Mouse (Mus musculus): ENCODE data around the gene Gpr153. TPM values are rescaled to one million over a fixed set of nuclear protein-coding genes. Genes with fewer than 3 reads are reported as not detected.

The Gpr153 gene
- polyA plus RNA-seq, 1 experiment from 2014 or later = 11.2 TPM

- peaks cover 35% of the 10 kb centered on the region for H3K36me3 ChIP-seq
- no peak overlapping the region for H3K4me2 ChIP-seq
- no peak overlapping the region for H3K9ac ChIP-seq
- H3K27me3 ChIP-seq = no peaks in the 10 kb centered on the region
- WGBS = 87% methylated on average over 8 of the region's 8 CpGs
- no peak overlapping the region for H3K27ac ChIP-seq
- no peak overlapping the region for H3K4me3 ChIP-seq
- no peak for ATAC-seq (replicated peaks; ENCODE audit: insufficient number of reproducible peaks, insufficient read depth, low FRiP score, low read depth)
- H3K9me3 ChIP-seq (replicated peaks) = no peaks in the 10 kb centered on the region
- H3K4me1 ChIP-seq (replicated peaks) = peaks cover 24% of the 10 kb centered on the region
These were observed 26.3 kb downstream of the Gpr153 start for GRCm38 (mm10) chr4:152300375-152300774.

GRCm38 (mm10) chr4:152302012-152302411 lies 28.0 kb downstream of the Gpr153 start:
- ATAC-seq (replicated peaks; ENCODE audit: insufficient number of reproducible peaks, insufficient read depth, low FRiP score, low read depth) = no peak
- Histone ChIP-seq H3K4me2 (no peak overlapping the region), H3K27me3 (no peaks in the 10 kb centered on the region), H3K9me3 (replicated peaks) (no peaks in the 10 kb centered on the region), H3K4me1 (replicated peaks) (peaks cover 15% of the 10 kb centered on the region), H3K4me3 (no peak overlapping the region), H3K36me3 (peaks cover 45% of the 10 kb centered on the region), H3K27ac (no peak overlapping the region), H3K9ac (no peak overlapping the region)
- 70% methylated on average over 11 of the region's 11 CpGs for WGBS

DNA sequence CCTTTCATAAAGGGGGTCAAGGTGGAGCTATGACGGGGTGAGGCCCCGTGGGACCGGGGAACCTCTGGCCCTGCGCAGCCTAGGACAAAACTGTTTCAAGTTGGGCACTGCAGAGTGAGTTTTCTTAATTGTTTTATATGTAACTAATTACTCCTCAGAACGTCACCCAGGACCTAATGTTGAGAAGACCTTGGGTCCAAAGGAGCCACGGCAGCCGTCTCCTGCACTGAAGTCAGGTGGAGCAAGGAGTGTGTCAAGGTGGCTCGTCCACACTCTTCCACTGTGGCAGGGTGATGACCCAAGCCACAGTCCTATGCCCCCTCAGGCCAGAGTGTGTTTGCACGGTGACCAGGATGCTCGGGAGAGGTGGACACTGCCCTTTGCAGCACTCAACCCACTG lies 29.1 kb downstream of the Gpr153 start:
- 92% methylated on average over 10 of the region's 10 CpGs for WGBS
- no peak overlapping the region for H3K9ac ChIP-seq
- peaks cover 8% of the 10 kb centered on the region for H3K4me1 ChIP-seq (replicated peaks)
- no peak overlapping the region for H3K4me2 ChIP-seq
- H3K9me3 ChIP-seq (replicated peaks) = no peaks in the 10 kb centered on the region
- ATAC-seq (replicated peaks; ENCODE audit: insufficient number of reproducible peaks, insufficient read depth, low FRiP score, low read depth) = no peak
- H3K27me3 ChIP-seq = no peaks in the 10 kb centered on the region
- H3K4me3 ChIP-seq = no peak overlapping the region
- H3K36me3 ChIP-seq = peaks cover 49% of the 10 kb centered on the region
- H3K27ac ChIP-seq = no peak overlapping the region

DNA sequence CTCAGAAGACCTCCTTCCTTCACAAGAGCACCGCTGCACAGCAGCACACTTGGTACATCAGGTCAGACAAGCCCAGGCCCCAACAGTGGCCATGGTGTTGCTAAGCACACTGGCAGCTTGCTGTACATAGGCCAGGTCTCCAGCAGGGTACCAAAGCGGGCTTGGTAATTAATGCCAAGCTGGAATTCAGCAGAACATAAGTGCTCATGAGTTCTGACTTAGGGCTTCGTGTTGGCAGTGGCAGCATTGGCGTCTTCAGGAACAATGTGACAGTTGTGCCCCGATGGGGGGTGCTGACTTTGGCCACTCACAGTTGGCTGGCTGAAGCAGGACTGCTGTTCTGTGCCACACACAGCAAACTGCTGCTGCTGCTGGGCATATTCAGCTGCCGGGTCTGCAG lies 30.7 kb downstream of the Gpr153 start:
- no peak overlapping the region for H3K4me2 ChIP-seq
- ATAC-seq (replicated peaks; ENCODE audit: insufficient number of reproducible peaks, insufficient read depth, low FRiP score, low read depth) = no peak
- WGBS = 83% methylated on average over 6 of the region's 6 CpGs
- no peak overlapping the region for H3K9ac ChIP-seq
- no peak overlapping the region for H3K27ac ChIP-seq
- H3K4me1 ChIP-seq (replicated peaks) = no peaks in the 10 kb centered on the region
- H3K9me3 ChIP-seq (replicated peaks) = no peaks in the 10 kb centered on the region
- H3K36me3 ChIP-seq = peaks cover 56% of the 10 kb centered on the region
- H3K4me3 ChIP-seq = no peak overlapping the region
- no peaks in the 10 kb centered on the region for H3K27me3 ChIP-seq

DNA sequence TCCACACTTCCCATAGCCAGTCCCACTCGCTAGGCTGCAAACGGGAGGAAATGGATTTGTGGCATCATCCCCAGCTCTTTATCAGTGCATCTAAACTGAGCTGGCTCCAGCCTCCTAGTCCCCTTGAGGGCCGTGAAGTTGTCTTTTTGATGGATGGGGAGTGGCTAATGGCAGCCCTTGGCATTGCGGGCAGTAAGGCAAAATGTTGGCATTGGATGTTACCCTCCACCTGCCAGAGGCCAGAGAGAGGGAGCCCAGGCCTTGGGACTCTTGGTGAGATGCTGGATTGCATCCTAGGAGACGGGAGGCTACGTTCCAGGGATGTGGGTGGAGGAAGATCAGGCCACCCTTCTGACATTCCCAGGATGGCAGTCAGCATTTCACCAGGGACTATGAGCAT lies 32.0 kb downstream of the Gpr153 start:
- Histone ChIP-seq H3K9me3 (replicated peaks) (no peaks in the 10 kb centered on the region), H3K36me3 (peaks cover 50% of the 10 kb centered on the region), H3K27me3 (peaks cover 2% of the 10 kb centered on the region; the same call in 1 of the 2 replicates), H3K27ac (no peak overlapping the region), H3K4me1 (replicated peaks) (no peaks in the 10 kb centered on the region), H3K4me3 (no peak overlapping the region), H3K9ac (no peak overlapping the region), H3K4me2 (no peak overlapping the region)
- 76% methylated on average over 6 of the region's 6 CpGs for WGBS
- ATAC-seq (replicated peaks; ENCODE audit: insufficient number of reproducible peaks, insufficient read depth, low FRiP score, low read depth) = no peak

- Histone ChIP-seq H3K4me3 (no peak overlapping the region), H3K27me3 (peaks cover 18% of the 10 kb centered on the region), H3K4me2 (no peak overlapping the region), H3K36me3 (peaks cover 63% of the 10 kb centered on the region), H3K4me1 (replicated peaks) (peaks cover 6% of the 10 kb centered on the region), H3K27ac (no peak overlapping the region), H3K9ac (no peak overlapping the region), H3K9me3 (replicated peaks) (no peaks in the 10 kb centered on the region)
- ATAC-seq (replicated peaks; ENCODE audit: insufficient number of reproducible peaks, insufficient read depth, low FRiP score, low read depth) = no peak
- WGBS = 85% methylated on average over 9 of the region's 9 CpGs
These were observed 33.5 kb downstream of the Gpr153 start for GRCm38 (mm10) chr4:152307542-152307941.

- H3K9ac ChIP-seq = no peak overlapping the region
- WGBS = 27% methylated on average over 14 of the region's 14 CpGs
- no peaks in the 10 kb centered on the region for H3K9me3 ChIP-seq (replicated peaks)
- no peak overlapping the region for H3K4me3 ChIP-seq
- H3K27ac ChIP-seq = no peak overlapping the region
- ATAC-seq (replicated peaks; ENCODE audit: insufficient number of reproducible peaks, insufficient read depth, low FRiP score, low read depth) = no peak
- H3K4me1 ChIP-seq (replicated peaks) = peaks cover 43% of the 10 kb centered on the region
- peaks cover 34% of the 10 kb centered on the region for H3K36me3 ChIP-seq
- H3K4me2 ChIP-seq = no peak overlapping the region
- peaks cover 59% of the 10 kb centered on the region for H3K27me3 ChIP-seq
These were observed 38.2 kb downstream of the Gpr153 start for GRCm38 (mm10) chr4:152312186-152312585.

- Histone ChIP-seq H3K36me3 (peaks cover 30% of the 10 kb centered on the region), H3K4me2 (peak overlapping the region; percentile 60), H3K4me1 (replicated peaks) (peaks cover 50% of the 10 kb centered on the region), H3K27me3 (peaks cover 65% of the 10 kb centered on the region), H3K9me3 (replicated peaks) (no peaks in the 10 kb centered on the region), H3K27ac (no peak overlapping the region), H3K4me3 (peak overlapping the region; percentile 36), H3K9ac (no peak overlapping the region)
- WGBS = 4% methylated on average over 29 of the region's 29 CpGs
- ATAC-seq (replicated peaks; ENCODE audit: insufficient number of reproducible peaks, insufficient read depth, low FRiP score, low read depth) = no peak
These were observed 39.2 kb downstream of the Gpr153 start for GRCm38 (mm10) chr4:152313211-152313632.

DNA sequence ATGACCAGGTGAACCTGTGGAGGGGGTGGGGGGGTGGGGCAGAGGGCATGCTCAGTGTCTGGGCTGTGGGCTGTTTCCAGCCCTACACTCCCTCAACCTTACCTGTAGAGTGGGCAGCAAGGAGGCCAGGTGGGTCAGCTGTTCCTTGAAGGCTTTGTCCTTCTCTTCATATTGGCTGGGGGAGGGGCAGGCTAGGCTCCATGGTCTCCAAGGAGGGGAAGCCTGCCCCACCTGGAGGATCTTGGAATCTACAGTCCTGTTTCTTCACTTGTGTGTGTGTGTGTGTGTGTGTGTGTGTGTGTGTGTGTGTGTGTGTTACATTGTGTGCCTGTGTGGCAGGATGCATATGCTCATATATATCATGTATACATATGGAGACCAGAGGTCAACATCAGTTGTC lies 39.9 kb downstream of the Gpr153 start:
- Histone ChIP-seq H3K4me3 (no peak overlapping the region), H3K27ac (no peak overlapping the region), H3K9me3 (replicated peaks) (no peaks in the 10 kb centered on the region), H3K9ac (no peak overlapping the region), H3K4me1 (replicated peaks) (peaks cover 55% of the 10 kb centered on the region), H3K36me3 (peaks cover 23% of the 10 kb centered on the region), H3K27me3 (peaks cover 65% of the 10 kb centered on the region), H3K4me2 (peak overlapping the region; percentile 60; the same call in 1 of the 2 replicates)
- no peak for ATAC-seq (replicated peaks; ENCODE audit: insufficient number of reproducible peaks, insufficient read depth, low FRiP score, low read depth)

GRCm38 (mm10) chr4:152315498-152316213 lies 41.6 kb downstream of the Gpr153 start:
- H3K9me3 ChIP-seq (replicated peaks) = no peaks in the 10 kb centered on the region
- peak overlapping the region; percentile 31 for H3K27ac ChIP-seq
- ATAC-seq (replicated peaks; ENCODE audit: insufficient number of reproducible peaks, insufficient read depth, low FRiP score, low read depth) = no peak
- H3K27me3 ChIP-seq = peaks cover 65% of the 10 kb centered on the region
- H3K4me2 ChIP-seq = peak overlapping the region; percentile 69
- H3K4me1 ChIP-seq (replicated peaks) = peaks cover 55% of the 10 kb centered on the region
- H3K9ac ChIP-seq = peak overlapping the region; percentile 26
- peak overlapping the region; percentile 52 for H3K4me3 ChIP-seq
- H3K36me3 ChIP-seq = peaks cover 20% of the 10 kb centered on the region
- 2% methylated on average over 43 of the region's 43 CpGs for WGBS

GRCm38 (mm10) chr4:152317631-152318033 lies 43.6 kb downstream of the Gpr153 start:
- 43% methylated on average over 6 of the region's 6 CpGs for WGBS
- H3K27me3 ChIP-seq = peaks cover 46% of the 10 kb centered on the region
- peak; percentile 77 for ATAC-seq (replicated peaks; ENCODE audit: insufficient number of reproducible peaks, insufficient read depth, low FRiP score, low read depth)
- H3K4me2 ChIP-seq = peak overlapping the region; percentile 69
- peak overlapping the region; percentile 97 for H3K27ac ChIP-seq
- peaks cover 3% of the 10 kb centered on the region; the same call in 1 of the 2 replicates for H3K36me3 ChIP-seq
- H3K4me1 ChIP-seq (replicated peaks) = peaks cover 49% of the 10 kb centered on the region
- peak overlapping the region; percentile 52 for H3K4me3 ChIP-seq
- peak overlapping the region; percentile 61 for H3K9ac ChIP-seq
- no peaks in the 10 kb centered on the region for H3K9me3 ChIP-seq (replicated peaks)

All from heart, embryonic 15.5 days (tissue).